Mouse (Mus musculus) heart, postnatal 0 days (tissue): ENCODE results near the gene Sardh. TPM values are rescaled to one million over a fixed set of nuclear protein-coding genes. Genes with fewer than 3 reads are reported as not detected.
A peak's percentile ranks its signal among the peaks of the same experiment; 100 is the strongest.

Source experiments
- ATAC-seq: fragments of 200-750 bp; cut with Nextera tagmentation; 2 replicates; pipeline ENCODE4 v1.8.0; 2017; ENCODE audit warnings: low read depth, moderate number of reproducible peaks, moderate library complexity; ENCODE audit not compliant: insufficient read depth
- DNase-seq: peaks from one replicate; pipeline ENCODE4 v3.0.0-alpha.2; 2016; ENCODE audit warnings: low spot score
- H3K27ac ChIP-seq: fragments of 300-500 bp; sonication (generic); 2 replicates; pipeline ENCODE4 v1.5.1; 2014; ENCODE audit warnings: low read depth, mild to moderate bottlenecking
- H3K27me3 ChIP-seq: fragments of 300-500 bp; sonication (generic); 2 replicates; pipeline ENCODE4 v1.6.1; 2014; ENCODE audit warnings: low read length, mixed read lengths; ENCODE audit not compliant: control insufficient read depth, insufficient read depth
- H3K36me3 ChIP-seq: fragments of 300-500 bp; sonication (generic); replicated peaks from 2 replicates; pipeline ENCODE4 v1.6.1; 2014; ENCODE audit warnings: low read length, mixed read lengths; ENCODE audit not compliant: control insufficient read depth, insufficient read depth
- H3K4me1 ChIP-seq: fragments of 300-500 bp; sonication (generic); 2 replicates; pipeline ENCODE4 v1.6.1; 2014; ENCODE audit warnings: antibody characterized with exemption; ENCODE audit not compliant: control insufficient read depth, insufficient read depth
- H3K4me2 ChIP-seq: fragments of 300-500 bp; sonication (generic); 2 replicates; pipeline ENCODE4 v1.6.1; 2014; ENCODE audit warnings: low read depth, mild to moderate bottlenecking, low read length, moderate library complexity
- H3K4me3 ChIP-seq: fragments of 300-500 bp; sonication (generic); 2 replicates; pipeline ENCODE4 v1.5.1; 2014; ENCODE audit warnings: low read depth, low read length
- H3K9ac ChIP-seq: fragments of 300-500 bp; sonication (generic); replicated peaks from 2 replicates; pipeline ENCODE4 v1.6.1; 2014; ENCODE audit warnings: low read depth, low read length, mixed read lengths
- H3K9me3 ChIP-seq: fragments of 300-500 bp; sonication (generic); replicated peaks from 2 replicates; pipeline ENCODE4 v1.6.1; 2016; ENCODE audit warnings: low read length; ENCODE audit not compliant: control insufficient read depth
- CTCF ChIP-seq: IDR thresholded peaks from 2 replicates; pipeline ENCODE4 v1.5.1; 2016; ENCODE audit warnings: antibody characterized with exemption, control low read depth, low read depth
- EP300 ChIP-seq: IDR thresholded peaks from 2 replicates; pipeline ENCODE4 v1.6.1; 2016; ENCODE audit warnings: antibody characterized with exemption, low read depth
- WGBS: fragments of 180-500 bp; shearing (Covaris S2); extraction: QIAGEN DNeasy Blood & Tissue Kit; methylation state at CpG from one replicate; pipeline ENCODE4 v1.1.7; 2014; 5-methylcytosine and 5-hydroxymethylcytosine counted together
- polyA plus RNA-seq: library from polyadenylated mRNA; unstranded; fragments of >200 nt; fragmentation: Nextera tagmentation; extraction: Ambion mirVana; gene quantifications from 2 replicates; pipeline ENCODE4 v1.2.1, GENCODE M21; 2015
- total RNA-seq: library from RNA; depleted of rRNA; stranded (reverse); fragments of >200 nt; gene quantifications from 2 replicates; pipeline ENCODE4 v1.2.3, GENCODE M21; 2014; ENCODE audit warnings: low replicate concordance; rRNA removed

Sardh gene
- total and polyA plus RNA-seq, 2 experiments from 2014 or later, result 20.7 to 31.6 TPM

DNA sequence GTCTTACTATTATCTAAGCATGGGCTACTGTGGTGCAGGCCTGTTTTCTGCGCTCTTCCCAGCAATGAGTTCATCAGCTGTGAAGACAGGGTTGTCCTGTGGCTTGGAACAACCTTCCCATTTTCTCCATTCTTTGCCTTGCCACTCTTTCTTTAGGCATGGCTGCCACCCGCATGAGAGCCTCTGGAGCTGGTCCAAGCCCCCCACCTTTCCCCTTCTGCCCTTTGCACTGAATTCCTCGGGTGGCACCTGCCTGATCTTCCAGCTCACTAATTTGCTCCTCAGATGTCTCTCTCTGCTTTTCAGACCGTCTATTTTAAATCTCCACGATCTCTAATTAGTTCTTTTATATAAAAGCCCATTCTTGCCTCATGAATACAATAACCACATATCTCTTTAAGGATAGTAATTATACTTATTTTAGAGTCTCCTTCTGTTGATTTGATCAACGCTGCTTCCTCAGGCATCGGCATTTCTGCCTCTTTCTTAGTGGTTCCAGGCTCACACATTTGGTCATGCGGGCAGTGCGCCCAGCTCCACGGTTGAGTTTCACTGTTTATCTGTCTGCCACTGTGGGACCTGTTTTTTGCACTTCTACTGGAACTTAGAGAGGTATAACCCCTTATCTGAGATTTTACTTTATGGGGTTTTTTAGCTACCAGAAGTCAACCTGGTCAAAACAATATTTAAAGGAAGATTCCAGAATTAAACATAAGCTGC lies 93.5 kb downstream of the Sardh start:
- H3K9me3 ChIP-seq, result no peaks in the 10 kb centered on the region
- ATAC-seq, result no peak
- no peak overlapping the region for H3K4me3 ChIP-seq
- TF ChIP-seq EP300 (no peak), CTCF (no peak)
- no peaks in the 10 kb centered on the region for H3K36me3 ChIP-seq
- no peak overlapping the region for H3K4me2 ChIP-seq
- no peak overlapping the region for H3K9ac ChIP-seq
- H3K4me1 ChIP-seq, result no peaks in the 10 kb centered on the region
- H3K27ac ChIP-seq, result no peak overlapping the region
- 0 out of 2 replicates have a peak, but pooled peaks cover 5% of the 10 kb centered on the region for H3K27me3 ChIP-seq
- DNase-seq, result no peak
- WGBS, result 77% methylated on average over 10 of the region's 10 CpGs

DNA sequence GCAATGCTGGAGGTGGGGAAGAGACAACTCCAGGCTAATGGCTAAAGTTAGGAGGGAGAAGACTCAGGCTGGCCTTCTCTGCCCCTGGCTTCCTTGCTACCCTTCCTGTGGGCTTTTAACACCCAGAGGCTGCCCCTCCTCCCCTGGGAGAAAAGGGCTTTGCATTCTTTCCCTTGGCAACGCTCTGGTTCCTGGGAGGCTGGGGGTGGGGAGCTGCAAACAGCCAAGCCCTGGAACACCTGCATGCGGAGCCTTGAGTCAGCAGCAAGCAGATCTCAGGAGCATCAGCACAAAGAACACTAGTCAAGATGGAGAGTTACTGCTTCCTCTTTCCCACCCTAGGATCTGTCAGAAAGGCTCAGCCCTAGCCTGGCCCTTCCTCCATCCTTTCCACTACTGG lies 98.7 kb downstream of the Sardh start:
- H3K9me3 ChIP-seq, result no peaks in the 10 kb centered on the region
- no peaks in the 10 kb centered on the region for H3K36me3 ChIP-seq
- H3K9ac ChIP-seq, result no peak overlapping the region
- ATAC-seq, result no peak
- no peak overlapping the region for H3K4me3 ChIP-seq
- DNase-seq, result no peak
- H3K4me1 ChIP-seq, result no peaks in the 10 kb centered on the region
- H3K4me2 ChIP-seq, result no peak overlapping the region
- H3K27ac ChIP-seq, result no peak overlapping the region
- WGBS, result 25% methylated on average over 2 of the region's 2 CpGs
- TF ChIP-seq CTCF, result no peak
- TF ChIP-seq EP300, result no peak
- H3K27me3 ChIP-seq, result peaks cover 19% of the 10 kb centered on the region; the same call in 1 of the 2 replicates

DNA sequence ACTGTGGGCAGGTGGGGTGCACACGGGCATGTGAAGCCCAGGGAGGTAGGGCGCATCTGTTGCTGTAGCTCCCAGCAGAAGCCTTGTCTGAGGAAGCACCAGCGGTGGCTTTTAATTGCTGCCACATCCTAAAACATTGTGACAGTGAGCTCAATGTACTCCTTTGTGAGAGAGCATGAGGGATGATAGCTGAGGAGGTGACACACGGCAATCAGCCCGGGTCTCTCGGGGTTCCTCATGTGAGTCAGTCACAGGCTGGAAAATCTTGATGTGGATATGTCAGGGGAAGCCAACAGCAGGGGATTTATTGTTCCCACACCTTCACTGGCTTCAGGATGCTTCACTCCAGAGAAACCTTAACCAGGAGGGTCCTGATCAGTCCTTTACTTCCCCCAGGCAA lies 101.3 kb downstream of the Sardh start:
- H3K4me2 ChIP-seq, result no peak overlapping the region
- 77% methylated on average over 6 of the region's 6 CpGs for WGBS
- H3K9ac ChIP-seq, result no peak overlapping the region
- DNase-seq, result no peak
- H3K36me3 ChIP-seq, result no peaks in the 10 kb centered on the region
- H3K27me3 ChIP-seq, result peaks cover 36% of the 10 kb centered on the region
- TF ChIP-seq EP300 (no peak), CTCF (no peak)
- H3K27ac ChIP-seq, result no peak overlapping the region
- no peaks in the 10 kb centered on the region for H3K9me3 ChIP-seq
- H3K4me1 ChIP-seq, result 0 out of 2 replicates have a peak, but pooled peaks cover 2% of the 10 kb centered on the region
- no peak overlapping the region for H3K4me3 ChIP-seq
- no peak for ATAC-seq

DNA sequence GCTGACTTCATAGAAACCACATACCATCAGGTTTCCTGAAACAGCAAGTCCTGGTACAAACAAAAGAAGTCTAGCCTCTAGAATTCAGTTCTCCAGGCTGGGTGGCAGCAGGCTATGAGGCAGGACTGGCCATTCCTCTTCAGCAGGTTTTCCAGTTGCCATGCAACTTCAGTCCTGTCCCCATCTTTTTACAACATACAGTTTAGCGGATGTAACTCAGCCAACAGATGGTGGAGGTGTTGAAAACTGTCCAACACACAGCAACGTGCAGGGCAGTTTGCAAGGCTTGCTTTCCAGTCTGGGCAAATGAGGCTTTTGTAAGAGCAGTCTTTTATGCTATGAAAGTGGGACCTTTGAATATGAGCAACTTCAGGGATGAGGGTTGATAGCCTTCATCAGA lies 103.2 kb downstream of the Sardh start:
- Histone ChIP-seq H3K36me3 (no peaks in the 10 kb centered on the region), H3K27ac (no peak overlapping the region), H3K4me1 (0 out of 2 replicates have a peak, but pooled peaks cover 4% of the 10 kb centered on the region), H3K9me3 (no peaks in the 10 kb centered on the region), H3K4me2 (no peak overlapping the region), H3K9ac (no peak overlapping the region), H3K27me3 (peaks cover 51% of the 10 kb centered on the region), H3K4me3 (no peak overlapping the region)
- 35% methylated on average over 2 of the region's 2 CpGs for WGBS
- ATAC-seq, result no peak
- no peak for DNase-seq
- TF ChIP-seq CTCF (no peak), EP300 (no peak)

DNA sequence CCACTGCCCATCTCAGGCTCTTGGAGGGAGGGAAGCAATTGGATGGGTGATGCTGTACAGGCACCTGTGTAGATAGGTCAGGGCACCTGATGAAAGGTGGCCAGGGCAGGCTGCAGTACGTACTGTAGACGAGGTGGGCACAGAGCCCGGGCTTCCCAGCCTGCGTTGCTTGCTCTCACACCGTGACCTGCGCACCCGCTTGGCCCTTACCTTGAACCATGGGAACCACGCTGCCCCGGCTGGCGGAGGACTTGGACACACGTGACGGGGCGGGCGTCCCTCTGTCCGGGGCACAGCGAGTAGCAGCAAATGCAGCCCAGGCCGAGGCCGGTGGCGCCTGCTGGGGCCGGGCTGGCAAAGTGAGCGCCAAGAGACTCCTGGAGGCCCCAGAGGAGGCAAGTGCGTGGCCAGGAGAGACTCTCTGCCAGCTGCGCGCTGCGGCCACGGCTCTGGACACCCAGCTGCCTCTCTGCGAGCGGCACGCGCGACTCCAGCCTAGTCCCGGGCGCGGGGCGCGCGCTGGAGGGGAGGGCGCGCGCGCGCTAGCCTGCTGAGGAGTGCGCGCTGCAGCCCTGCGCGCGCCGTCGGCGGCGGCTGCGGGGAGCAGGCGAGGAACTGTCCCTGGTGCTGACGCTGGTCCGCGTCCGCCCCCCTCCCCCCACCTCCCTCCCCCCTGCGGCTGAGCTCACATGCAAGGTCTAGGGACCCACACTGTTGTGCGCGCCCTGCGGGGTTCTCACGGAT lies 106.0 kb downstream of the Sardh start, which contains the start of gene Fam163b:
Gene Fam163b (minus strand): TSS at position 542 of the 744 bp plus-strand sequence.
- DNase-seq, result peak; percentile 57
- peak within 1 kb of the TSS; percentile 34 for H3K4me3 ChIP-seq
- peak; percentile 83 for ATAC-seq
- H3K27ac ChIP-seq, result no peak within 1 kb of the TSS
- TF ChIP-seq CTCF (no peak), EP300 (no peak)
- WGBS, result 2% methylated on average over 60 of the region's 62 CpGs
- 0 out of 2 replicates have a peak, but pooled peaks cover 4% of the 10 kb centered on the region for H3K4me1 ChIP-seq
- no peaks in the 10 kb centered on the region for H3K36me3 ChIP-seq
- H3K9me3 ChIP-seq, result no peaks in the 10 kb centered on the region
- H3K27me3 ChIP-seq, result peaks cover 69% of the 10 kb centered on the region
- peak within 1 kb of the TSS; percentile 65 for H3K4me2 ChIP-seq
- H3K9ac ChIP-seq, result no peak within 1 kb of the TSS

Other genes starting within 250 kb of the Sardh start
- 11.9 and 26.6 TPM in 2 replicates for gene Cacfd1, start 238.4 kb downstream of the Sardh start, total RNA-seq
- gene Cacfd1, start 238.4 kb downstream of the Sardh start, polyA plus RNA-seq, result 34.6 and 37.3 TPM in 2 replicates
- 0.66 and 0.80 TPM in 2 replicates for gene Slc2a6, start 220.3 kb downstream of the Sardh start, total RNA-seq
- gene Slc2a6, start 220.3 kb downstream of the Sardh start, polyA plus RNA-seq, result 0.10 and 0.14 TPM in 2 replicates
- not detected in 2 replicates for gene Mymk, start 176.2 kb downstream of the Sardh start, total RNA-seq
- 0.08 and 0.10 TPM in 2 replicates for gene Mymk, start 176.2 kb downstream of the Sardh start, polyA plus RNA-seq
- gene Adamtsl2, start 169.0 kb downstream of the Sardh start, total RNA-seq, result 17.7 and 21.9 TPM in 2 replicates
- gene Adamtsl2, start 169.0 kb downstream of the Sardh start, polyA plus RNA-seq, result 7.2 and 7.7 TPM in 2 replicates
- 0.23 and 0.93 TPM in 2 replicates for gene Fam163b, start 105.8 kb downstream of the Sardh start, total RNA-seq
- 0.36 and 0.40 TPM in 2 replicates for gene Fam163b, start 105.8 kb downstream of the Sardh start, polyA plus RNA-seq
- not detected in 2 replicates for gene Dbh, start 83.1 kb downstream of the Sardh start, total RNA-seq
- 1.7 TPM in 2 replicates for gene Dbh, start 83.1 kb downstream of the Sardh start, polyA plus RNA-seq
- gene Vav2, start 178.7 kb upstream of the Sardh start, total RNA-seq, result 15.6 and 16.8 TPM in 2 replicates
- 2.3 and 2.4 TPM in 2 replicates for gene Vav2, start 178.7 kb upstream of the Sardh start, polyA plus RNA-seq
- 0.11 and 1.0 TPM in 2 replicates for gene Brd3os, start 194.0 kb upstream of the Sardh start, total RNA-seq
- 1.9 and 2.2 TPM in 2 replicates for gene Brd3os, start 194.0 kb upstream of the Sardh start, polyA plus RNA-seq